Mouse (Mus musculus) monocyte, adult 59 days (primary cell): ENCODE measurements around the gene Slc17a4. TPM values are rescaled to one million over a fixed set of nuclear protein-coding genes. Genes with fewer than 3 reads are reported as not detected.

Experiments
- total RNA-seq, 2 experiments: library from RNA; stranded (reverse); gene quantifications; one replicate each; pipeline ENCODE4 v1.2.4; 2023

Gene Slc17a4
- not detected for total RNA-seq

DNA sequence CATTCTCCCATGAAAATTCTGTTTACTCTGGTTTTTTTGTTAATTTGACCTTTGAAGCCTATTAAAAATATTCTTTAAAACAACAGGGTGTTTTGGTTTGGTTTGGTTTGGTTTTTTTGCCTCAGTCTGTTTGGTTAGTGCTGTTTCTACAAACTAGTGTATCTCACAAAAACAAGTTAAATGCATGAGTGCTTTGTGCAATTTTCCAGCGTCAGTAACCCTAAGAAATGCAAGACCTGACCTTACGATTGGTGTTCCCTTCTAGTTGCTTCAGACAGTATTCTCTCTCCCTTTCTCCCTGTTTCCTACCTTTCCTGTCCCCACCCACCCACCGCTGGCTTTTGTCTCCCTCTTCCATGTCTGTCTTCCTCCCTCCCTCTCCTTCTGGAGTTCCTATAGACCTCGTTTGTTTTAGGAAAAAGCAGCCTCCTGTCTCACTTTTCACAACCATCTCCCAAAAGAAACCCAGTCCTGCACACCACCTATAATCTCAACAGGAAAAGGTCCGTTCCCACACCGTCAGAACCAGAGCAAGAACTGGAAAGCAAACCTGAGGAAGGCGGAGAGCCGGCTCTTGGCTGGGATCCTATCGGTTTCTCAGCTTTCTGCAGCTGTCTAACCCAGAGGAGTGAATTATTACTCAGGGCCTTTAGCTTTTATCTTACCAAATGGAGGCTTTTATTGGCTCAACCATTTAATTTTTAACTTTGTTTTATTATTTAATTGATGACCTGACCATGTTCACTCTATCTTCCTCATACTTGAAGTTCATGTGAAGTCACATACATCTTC, at the start of gene Slc17a4:
Gene Slc17a4 (minus strand): TSS at position 634 of the 792 bp plus-strand sequence.

DNA sequence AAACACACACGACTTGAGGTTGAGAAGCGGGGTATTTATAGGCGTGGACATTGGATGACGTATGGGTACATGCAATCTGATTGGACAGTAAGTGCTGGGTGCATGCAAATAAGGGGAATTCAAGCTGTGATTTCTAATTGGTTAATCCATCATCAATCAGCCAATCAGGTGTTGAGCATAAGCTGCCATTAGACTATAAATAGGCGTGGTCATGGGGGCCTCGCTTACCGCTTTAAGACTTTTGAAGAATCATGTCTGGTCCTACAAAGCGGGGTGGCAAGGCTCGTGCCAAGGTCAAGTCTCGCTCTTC, 19.4 kb upstream of the Slc17a4 start, which contains the start of gene Hist1h2aa:
Gene Hist1h2aa (plus strand): TSS at position 252 of the 310 bp plus-strand sequence.

DNA sequence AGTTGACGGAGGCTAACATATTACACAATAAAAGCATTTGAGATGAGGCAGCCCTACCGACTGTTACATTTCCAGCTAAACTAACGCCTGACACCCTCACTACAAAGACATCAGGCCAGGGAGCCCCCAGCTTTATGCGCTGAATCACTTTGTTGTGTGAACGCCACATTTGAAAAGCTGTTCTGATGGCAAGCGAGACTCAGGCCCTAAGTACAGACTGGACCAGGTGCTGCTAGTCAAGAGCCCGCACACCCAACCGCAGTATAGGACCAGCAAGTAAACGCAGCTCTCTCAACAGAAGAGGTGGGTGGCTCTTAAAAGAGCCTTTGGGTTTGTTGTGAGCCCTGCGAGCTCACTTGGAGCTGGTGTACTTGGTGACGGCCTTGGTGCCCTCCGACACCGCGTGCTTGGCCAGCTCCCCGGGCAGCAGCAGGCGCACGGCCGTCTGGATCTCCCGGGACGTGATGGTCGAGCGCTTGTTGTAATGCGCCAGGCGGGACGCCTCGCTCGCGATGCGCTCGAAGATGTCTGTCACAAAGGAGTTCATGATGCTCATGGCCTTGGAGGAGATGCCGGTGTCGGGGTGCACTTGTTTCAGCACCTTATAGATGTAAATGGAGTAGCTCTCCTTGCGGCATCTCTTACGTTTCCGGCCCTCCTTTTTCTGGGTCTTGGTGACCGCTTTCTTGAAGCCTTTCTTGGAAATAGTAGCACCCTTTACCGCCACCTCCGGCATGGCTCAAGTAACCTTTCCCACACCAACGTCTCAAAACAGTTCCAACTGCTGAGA, 18.8 kb upstream of the Slc17a4 start, which contains the start of gene Hist1h2ba:
Gene Hist1h2ba (minus strand): TSS at position 736 of the 790 bp plus-strand sequence.

DNA sequence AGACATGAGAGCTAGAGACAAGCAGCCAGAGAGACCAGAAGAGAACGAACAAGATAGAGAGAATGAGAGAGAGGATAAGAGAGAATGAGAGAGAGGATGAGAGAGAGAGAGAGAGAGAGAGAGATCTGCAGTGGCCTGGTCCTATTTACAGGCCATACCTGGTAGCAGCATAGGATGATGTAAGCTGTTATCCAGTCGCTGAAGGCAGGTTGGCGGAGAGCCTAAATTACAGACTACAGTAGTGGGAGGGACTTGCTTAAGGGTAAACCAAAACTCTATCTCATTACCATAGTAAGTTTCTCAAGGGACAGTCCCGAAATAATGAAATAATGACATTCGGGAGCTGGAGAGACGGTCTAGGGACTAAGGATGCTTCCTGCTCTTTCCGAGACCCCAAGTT, 47.4 kb downstream of the Slc17a4 start, which contains the start of gene Slc17a1:
Gene Slc17a1 (plus strand): TSS at position 346 of the 400 bp plus-strand sequence.

Other genes with a start within 250 kb of the Slc17a4 start
- 10 to 100 TPM; 16.6 to 18.1 TPM for gene Hist1h2ac, start 231.1 kb downstream of the Slc17a4 start, total RNA-seq
- gene Hist1h2bc, start 230.8 kb downstream of the Slc17a4 start, total RNA-seq: 10 to 100 TPM; 36.5 to 38.0 TPM
- gene Hist1h1t, start 219.2 kb downstream of the Slc17a4 start, total RNA-seq: under 1 TPM in 1 of 2 experiments, not detected in 1; 0.73 TPM
- 100 to 1,000 TPM; 164 to 221 TPM for gene Hist1h4c, start 216.6 kb downstream of the Slc17a4 start, total RNA-seq
- 100 to 1,000 TPM; 136 to 146 TPM for gene Hfe, start 204.2 kb downstream of the Slc17a4 start, total RNA-seq
- 1,000 to 10,000 TPM; 1,025 to 1,075 TPM for gene Hist1h1c, start 176.2 kb downstream of the Slc17a4 start, total RNA-seq
- gene Hist1h3c, start 169.4 kb downstream of the Slc17a4 start, total RNA-seq: 1 to 10 TPM; 5.7 to 5.9 TPM
- gene Hist1h2bb, start 168.3 kb downstream of the Slc17a4 start, total RNA-seq: 10 to 100 TPM; 58.8 to 70.5 TPM
- 10 to 100 TPM; 44.8 to 51.5 TPM for gene Hist1h2ab, start 163.9 kb downstream of the Slc17a4 start, total RNA-seq
- gene Hist1h3b, start 162.7 kb downstream of the Slc17a4 start, total RNA-seq: 10 to 100 TPM; 32.0 to 33.9 TPM
- gene Hist1h4b, start 158.0 kb downstream of the Slc17a4 start, total RNA-seq: 100 to 1,000 TPM in 1 of 2 experiments, 10 to 100 TPM in 1; 84.1 to 109 TPM
- gene Hist1h4a, start 153.8 kb downstream of the Slc17a4 start, total RNA-seq: 100 to 1,000 TPM; 158 to 172 TPM
- 100 to 1,000 TPM; 333 to 340 TPM for gene Hist1h3a, start 152.6 kb downstream of the Slc17a4 start, total RNA-seq
- 10 to 100 TPM; 34.1 to 37.9 TPM for gene Hist1h1a, start 151.3 kb downstream of the Slc17a4 start, total RNA-seq
- not detected for gene Trim38, start 145.1 kb downstream of the Slc17a4 start, total RNA-seq
- gene Slc17a2, start 108.0 kb downstream of the Slc17a4 start, total RNA-seq: not detected
- gene Slc17a3, start 75.6 kb downstream of the Slc17a4 start, total RNA-seq: not detected
- gene Slc17a1, start 47.3 kb downstream of the Slc17a4 start, total RNA-seq: not detected
- gene Hist1h2ba, start 19.1 kb upstream of the Slc17a4 start, total RNA-seq: not detected
- not detected for gene Hist1h2aa, start 19.5 kb upstream of the Slc17a4 start, total RNA-seq
- gene Scgn, start 76.2 kb upstream of the Slc17a4 start, total RNA-seq: not detected